Mouse (Mus musculus) forebrain, postnatal 0 days (tissue): ENCODE results near the gene Irx4. TPM values are rescaled to one million over a fixed set of nuclear protein-coding genes. Genes with fewer than 3 reads are reported as not detected.
A peak's percentile ranks its signal among the peaks of the same experiment; 100 is the strongest.

Experiments used
- ATAC-seq: fragments of 200-750 bp; cut with Nextera tagmentation; 2 replicates; pipeline ENCODE4 v1.8.0; 2017; ENCODE audit warnings: mild to moderate bottlenecking, moderate library complexity
- DNase-seq: peaks from one replicate; pipeline ENCODE4 v3.0.0-alpha.2; 2015
- H3K27ac ChIP-seq: fragments of 300-500 bp; sonication (generic); 2 replicates; pipeline ENCODE4 v1.5.1; 2014; ENCODE audit warnings: low read depth, mild to moderate bottlenecking, antibody characterized with exemption, low read length, moderate library complexity, mixed read lengths
- H3K27me3 ChIP-seq: fragments of 300-500 bp; sonication (generic); 2 replicates; pipeline ENCODE4 v1.6.1; 2014; ENCODE audit warnings: mild to moderate bottlenecking, low read length, mixed read lengths; ENCODE audit not compliant: insufficient read depth
- H3K36me3 ChIP-seq: fragments of 300-500 bp; sonication (generic); 2 replicates; pipeline ENCODE4 v1.6.1; 2014; ENCODE audit warnings: mild to moderate bottlenecking, moderate library complexity; ENCODE audit not compliant: insufficient read depth
- H3K4me1 ChIP-seq: fragments of 300-500 bp; sonication (generic); 2 replicates; pipeline ENCODE4 v1.6.1; 2014; ENCODE audit warnings: antibody characterized with exemption; ENCODE audit not compliant: insufficient read depth
- H3K4me2 ChIP-seq: fragments of 300-500 bp; sonication (generic); 2 replicates; pipeline ENCODE4 v1.6.1; 2014; ENCODE audit warnings: low read depth, mild to moderate bottlenecking, moderate library complexity
- H3K4me3 ChIP-seq: fragments of 300-500 bp; sonication (generic); 2 replicates; pipeline ENCODE4 v1.5.1; 2014; ENCODE audit warnings: low read depth, low read length, mixed read lengths
- H3K9ac ChIP-seq: fragments of 300-500 bp; sonication (generic); 2 replicates; pipeline ENCODE4 v1.6.1; 2014; ENCODE audit warnings: mild to moderate bottlenecking
- H3K9me3 ChIP-seq: fragments of 300-500 bp; sonication (generic); 2 replicates; pipeline ENCODE4 v1.6.1; 2016; ENCODE audit warnings: low read length
- CTCF ChIP-seq: sonication (generic); IDR thresholded peaks from 2 replicates; pipeline ENCODE4 v1.5.1; 2016; ENCODE audit warnings: antibody characterized with exemption, control low read depth, low read depth
- WGBS: fragments of 180-500 bp; shearing (Covaris S2); extraction: QIAGEN DNeasy Blood & Tissue Kit; methylation state at CpG from one replicate; pipeline ENCODE4 v1.1.7; 2014; 5-methylcytosine and 5-hydroxymethylcytosine counted together
- polyA plus RNA-seq: library from polyadenylated mRNA; unstranded; fragments of >200 nt; fragmentation: Nextera tagmentation; extraction: Ambion mirVana; gene quantifications from 2 replicates; pipeline ENCODE4 v1.2.1, GENCODE M21; 2015
- total RNA-seq: library from RNA; depleted of rRNA; stranded (reverse); fragments of >200 nt; gene quantifications from 2 replicates; pipeline ENCODE4 v1.2.3, GENCODE M21; 2014; rRNA removed

Irx4 gene
- total RNA-seq: not detected in 2 replicates
- not detected in 2 replicates for polyA plus RNA-seq

DNA sequence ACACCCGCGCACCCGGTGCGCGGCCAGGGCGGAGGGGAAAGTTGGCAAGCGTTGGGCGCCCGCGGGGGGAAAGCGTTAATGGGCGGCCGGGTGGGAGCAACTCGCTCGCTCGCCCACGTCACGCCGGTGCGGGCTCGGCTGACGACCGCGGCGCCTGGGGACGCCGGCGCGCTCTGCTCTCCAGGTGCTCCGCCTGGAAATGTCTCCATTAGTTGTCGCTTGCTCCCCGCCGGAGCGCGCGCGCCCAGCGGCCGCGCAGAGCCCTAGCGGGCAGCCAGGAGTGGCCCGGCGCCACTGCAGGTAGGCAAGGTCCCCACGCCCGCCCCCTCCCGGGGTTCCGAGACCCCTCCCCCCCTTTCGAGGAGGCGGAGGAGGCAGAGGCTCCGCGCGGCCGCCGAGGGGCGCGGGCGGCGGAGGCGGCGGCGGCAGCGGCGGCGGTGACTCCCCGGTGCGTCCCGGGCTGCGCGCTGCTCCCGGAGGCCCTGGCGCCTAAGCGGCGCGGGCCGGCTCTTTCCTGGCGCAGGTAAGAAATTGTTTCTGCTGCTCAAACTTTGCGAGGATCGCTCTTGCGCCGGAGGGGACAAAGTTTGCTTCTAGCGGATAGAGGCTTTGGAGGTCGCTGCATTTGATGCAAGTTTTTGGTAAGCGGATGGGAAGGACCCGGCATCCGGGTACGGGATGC lies at the start of gene Irx4:
Gene Irx4 (plus strand): TSS at position 126 of the 682 bp plus-strand sequence.
- no peak for TF ChIP-seq CTCF
- H3K4me2 ChIP-seq: peak within 1 kb of the TSS; percentile 78
- no peaks in the 10 kb centered on the region for H3K36me3 ChIP-seq
- H3K4me1 ChIP-seq: 0 out of 2 replicates have a peak, but pooled peaks cover 6% of the 10 kb centered on the region
- ATAC-seq (0 out of 2 replicates have a peak, but pooled peaks have one; percentile 17), DNase-seq (no peak)
- WGBS: 2% methylated on average over 77 of the region's 86 CpGs
- peaks cover 90% of the 10 kb centered on the region for H3K27me3 ChIP-seq
- H3K27ac ChIP-seq: no peak within 1 kb of the TSS
- H3K4me3 ChIP-seq: peak within 1 kb of the TSS; percentile 37
- H3K9ac ChIP-seq: no peak within 1 kb of the TSS
- H3K9me3 ChIP-seq: no peaks in the 10 kb centered on the region

DNA sequence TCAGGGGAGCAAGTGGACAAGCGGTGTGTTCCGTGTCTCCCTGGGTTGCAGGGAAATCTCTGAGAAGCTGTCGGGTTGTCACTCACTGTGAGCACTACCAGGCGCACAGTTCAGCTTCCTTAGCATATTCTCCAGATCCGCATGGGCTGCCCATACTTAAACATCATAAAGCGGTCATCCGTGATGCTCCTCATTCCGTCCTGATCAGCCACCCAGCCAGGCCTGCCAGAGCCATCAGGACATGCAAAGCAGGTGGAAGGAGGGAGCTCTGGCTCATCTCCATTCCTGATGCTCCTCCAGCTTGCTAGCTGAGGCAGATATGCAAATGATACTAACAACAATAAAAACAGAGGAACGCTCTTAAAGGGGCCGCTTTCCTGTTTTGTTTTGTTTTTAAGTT lies 46.0 kb upstream of the Irx4 start:
- Histone ChIP-seq H3K4me1 (no peaks in the 10 kb centered on the region), H3K27ac (no peak overlapping the region), H3K27me3 (no peaks in the 10 kb centered on the region), H3K9me3 (no peaks in the 10 kb centered on the region), H3K9ac (no peak overlapping the region), H3K4me2 (no peak overlapping the region), H3K36me3 (no peaks in the 10 kb centered on the region), H3K4me3 (no peak overlapping the region)
- no peak for ATAC-seq
- DNase-seq: peak; percentile 4
- no peak for TF ChIP-seq CTCF
- 71% methylated on average over 10 of the region's 10 CpGs for WGBS

DNA sequence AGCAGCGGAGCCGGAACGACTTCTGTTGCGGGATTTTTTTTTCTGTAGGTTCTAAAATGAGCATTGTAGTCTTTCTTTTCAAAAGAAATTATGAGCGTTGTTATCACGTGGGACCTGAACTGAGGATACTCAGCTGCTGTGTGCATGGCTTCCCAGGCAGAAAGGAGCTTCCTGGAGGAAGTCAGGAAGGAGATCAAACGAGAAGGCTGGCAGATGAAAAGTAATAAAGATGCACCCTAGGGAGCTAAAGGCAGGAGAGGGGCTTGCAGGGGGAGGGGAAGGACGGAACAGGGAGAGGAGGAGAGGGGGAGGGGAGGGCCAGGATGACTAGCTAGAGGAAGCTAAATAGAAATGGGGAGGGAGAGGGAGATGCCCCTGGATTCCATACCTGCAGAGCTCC lies 23.8 kb upstream of the Irx4 start:
- WGBS: 53% methylated on average over 8 of the region's 8 CpGs
- no peak overlapping the region for H3K4me3 ChIP-seq
- no peak overlapping the region for H3K9ac ChIP-seq
- H3K9me3 ChIP-seq: no peaks in the 10 kb centered on the region
- TF ChIP-seq CTCF: no peak
- no peaks in the 10 kb centered on the region for H3K36me3 ChIP-seq
- no peaks in the 10 kb centered on the region for H3K27me3 ChIP-seq
- no peak overlapping the region for H3K27ac ChIP-seq
- no peak for ATAC-seq
- H3K4me1 ChIP-seq: no peaks in the 10 kb centered on the region
- no peak overlapping the region for H3K4me2 ChIP-seq
- DNase-seq: no peak

DNA sequence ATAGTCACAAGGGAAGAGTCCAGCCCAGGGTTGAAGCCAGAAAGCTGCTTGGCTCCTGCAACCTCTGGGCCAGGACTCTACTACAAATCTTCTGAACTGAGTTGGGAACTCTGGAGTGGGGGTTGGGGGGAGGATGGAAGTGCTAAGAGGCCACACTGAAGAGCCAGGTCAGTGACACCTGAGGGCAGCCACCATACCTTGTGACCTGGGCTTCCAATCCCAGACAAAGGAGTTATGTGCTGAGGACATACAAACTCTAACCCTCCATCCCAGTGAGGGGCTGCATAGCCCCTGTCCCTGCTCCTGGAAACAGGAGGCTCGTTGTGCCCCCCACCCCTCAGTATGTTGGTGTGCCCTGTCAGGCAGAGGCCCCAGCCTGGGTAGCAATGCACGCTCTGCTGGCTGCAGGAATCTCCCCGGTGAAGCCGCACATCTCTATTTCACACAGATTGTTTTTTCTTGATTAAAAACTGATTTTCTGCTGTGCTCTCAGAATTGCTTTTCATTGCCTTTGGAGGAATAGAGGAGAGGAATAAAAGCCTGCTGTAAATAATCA lies 21.0 kb upstream of the Irx4 start:
- Histone ChIP-seq H3K27ac (no peak overlapping the region), H3K9me3 (no peaks in the 10 kb centered on the region), H3K9ac (no peak overlapping the region), H3K4me1 (no peaks in the 10 kb centered on the region), H3K4me3 (no peak overlapping the region), H3K36me3 (no peaks in the 10 kb centered on the region), H3K4me2 (no peak overlapping the region), H3K27me3 (no peaks in the 10 kb centered on the region)
- WGBS: 74% methylated on average over 4 of the region's 4 CpGs
- DNase-seq: no peak
- ATAC-seq: no peak
- TF ChIP-seq CTCF: no peak

DNA sequence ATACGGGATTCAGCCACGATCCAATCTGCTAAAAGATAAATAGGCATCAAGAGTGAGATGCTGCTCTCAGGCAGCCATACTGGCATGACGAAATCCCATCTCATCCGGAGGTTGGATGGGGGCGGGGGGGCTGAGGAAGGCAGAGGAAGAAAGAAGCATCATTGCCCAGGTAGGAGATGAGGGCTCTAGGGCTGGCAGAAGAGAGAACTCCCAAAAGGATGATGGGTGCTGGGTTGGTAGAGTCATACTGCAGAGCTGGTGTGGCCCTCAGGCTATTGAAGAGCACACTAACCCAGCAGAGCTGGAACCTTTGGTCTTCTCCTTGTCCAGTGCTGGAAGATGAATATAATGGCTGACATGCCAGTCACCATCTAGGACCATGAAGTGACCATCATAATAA lies 17.7 kb upstream of the Irx4 start:
- ATAC-seq: no peak
- no peaks in the 10 kb centered on the region for H3K9me3 ChIP-seq
- 91% methylated on average over 5 of the region's 5 CpGs for WGBS
- no peak overlapping the region for H3K27ac ChIP-seq
- no peaks in the 10 kb centered on the region for H3K27me3 ChIP-seq
- no peak overlapping the region for H3K4me3 ChIP-seq
- no peaks in the 10 kb centered on the region for H3K36me3 ChIP-seq
- TF ChIP-seq CTCF: no peak
- H3K4me1 ChIP-seq: no peaks in the 10 kb centered on the region
- DNase-seq: no peak
- H3K4me2 ChIP-seq: no peak overlapping the region
- H3K9ac ChIP-seq: no peak overlapping the region

DNA sequence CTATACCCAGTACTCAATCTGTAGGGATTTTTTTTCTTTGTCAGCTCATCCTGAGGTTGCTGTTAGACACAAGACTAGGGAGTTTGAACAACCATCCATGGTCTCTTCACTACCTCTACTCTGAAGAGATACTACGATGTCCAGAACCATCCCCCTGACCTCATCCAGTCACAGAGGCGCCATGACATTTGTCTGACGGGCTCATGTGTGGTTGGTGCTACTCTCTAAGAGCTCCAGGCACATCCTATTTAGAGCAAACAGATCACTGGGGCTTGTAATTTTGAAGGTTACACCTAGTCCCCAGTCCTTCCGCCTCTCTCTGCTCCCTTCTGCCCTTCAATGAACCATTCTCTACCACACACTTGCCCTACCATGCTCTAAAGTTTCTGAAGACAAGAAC lies 13.3 kb upstream of the Irx4 start:
- 92% methylated on average over 4 of the region's 4 CpGs for WGBS
- Histone ChIP-seq H3K9ac (no peak overlapping the region), H3K4me3 (no peak overlapping the region), H3K4me1 (no peaks in the 10 kb centered on the region), H3K36me3 (no peaks in the 10 kb centered on the region), H3K9me3 (no peaks in the 10 kb centered on the region), H3K4me2 (no peak overlapping the region), H3K27ac (no peak overlapping the region), H3K27me3 (no peaks in the 10 kb centered on the region)
- ATAC-seq (no peak), DNase-seq (no peak)
- TF ChIP-seq CTCF: no peak

DNA sequence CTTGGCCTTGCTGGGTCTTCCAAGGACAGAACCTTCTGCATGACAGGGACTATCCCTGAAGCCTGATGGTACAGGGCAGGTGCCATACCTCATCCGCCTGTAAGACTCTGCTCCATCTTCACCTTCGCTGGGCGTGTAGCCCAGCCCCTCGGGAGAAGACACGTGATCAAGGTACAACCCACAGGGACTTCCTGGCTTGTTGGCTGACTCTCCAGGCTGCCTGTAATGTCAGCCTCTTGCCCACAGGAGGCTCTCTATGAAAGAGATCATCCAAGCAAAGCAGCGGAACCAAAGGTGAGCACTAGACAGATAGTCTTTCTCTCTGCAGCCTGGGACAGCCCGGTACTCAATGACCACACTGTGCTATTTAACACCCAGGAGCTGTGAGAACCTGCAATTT lies 9.1 kb upstream of the Irx4 start:
- Histone ChIP-seq H3K4me1 (no peaks in the 10 kb centered on the region), H3K9me3 (no peaks in the 10 kb centered on the region), H3K4me2 (no peak overlapping the region), H3K27me3 (peaks cover 1% of the 10 kb centered on the region; the same call in 1 of the 2 replicates), H3K36me3 (no peaks in the 10 kb centered on the region), H3K4me3 (no peak overlapping the region), H3K27ac (no peak overlapping the region), H3K9ac (no peak overlapping the region)
- no peak for ATAC-seq
- DNase-seq: no peak
- WGBS: 39% methylated on average over 7 of the region's 7 CpGs
- TF ChIP-seq CTCF: no peak
